Mouse (Mus musculus) cerebellum, adult 8-10 months (tissue): ENCODE data around the gene Ncan.
A peak's percentile ranks its signal among the peaks of the same experiment; 100 is the strongest.

Experiments
- DNase-seq: peaks from one replicate; pipeline ENCODE4 v3.0.0; 2022

The Ncan gene

GRCm38 (mm10) chr8:70120667-70121066 lies at the start of gene Ncan:
Gene Ncan, minus strand, starts transcription at chr8:70120873.
- DNase-seq, result peak; percentile 86

DNA sequence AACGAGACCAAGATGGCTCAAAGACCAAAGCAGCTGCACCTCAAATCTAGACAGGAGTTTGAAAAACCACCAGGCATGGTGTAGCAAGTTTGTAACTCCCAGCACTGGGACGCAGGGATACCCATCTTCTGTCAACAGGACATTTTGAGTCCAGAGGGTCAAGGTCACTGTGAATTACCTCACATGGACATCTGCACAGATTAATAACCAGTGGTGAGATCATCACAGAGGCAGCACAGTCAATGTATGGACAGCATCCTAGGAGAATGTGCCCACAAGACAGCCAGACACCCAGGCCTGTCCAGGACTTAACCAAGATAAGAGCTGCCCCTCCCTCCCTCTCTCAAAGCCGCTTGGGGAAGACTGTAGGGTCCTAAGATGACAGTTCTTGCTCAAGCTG lies 49.4 kb upstream of the Ncan start:
- DNase-seq, result no peak

- DNase-seq, result peak; percentile 63
Observed at GRCm38 (mm10) chr8:70166504-70167110, 45.9 kb upstream of the Ncan start.

DNA sequence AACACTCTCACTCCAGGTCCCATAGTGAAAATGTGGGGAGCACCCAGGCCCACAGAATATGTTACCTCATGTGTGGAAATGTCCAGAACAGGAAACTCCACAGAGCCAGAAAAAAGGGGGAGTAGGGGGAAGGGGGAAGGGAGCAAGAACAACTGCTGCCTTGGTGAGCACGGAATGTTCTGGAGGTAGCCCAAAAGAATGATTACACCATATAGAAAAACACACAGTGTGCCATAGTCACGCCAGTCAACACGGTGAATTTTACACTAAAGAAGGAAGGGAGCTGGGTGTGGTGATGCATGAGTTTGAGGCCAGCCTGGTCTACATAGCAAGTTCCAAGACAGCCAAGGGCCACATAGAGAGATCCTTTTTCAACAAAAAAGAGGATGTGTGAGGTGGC lies 42.6 kb upstream of the Ncan start:
- DNase-seq, result no peak

DNA sequence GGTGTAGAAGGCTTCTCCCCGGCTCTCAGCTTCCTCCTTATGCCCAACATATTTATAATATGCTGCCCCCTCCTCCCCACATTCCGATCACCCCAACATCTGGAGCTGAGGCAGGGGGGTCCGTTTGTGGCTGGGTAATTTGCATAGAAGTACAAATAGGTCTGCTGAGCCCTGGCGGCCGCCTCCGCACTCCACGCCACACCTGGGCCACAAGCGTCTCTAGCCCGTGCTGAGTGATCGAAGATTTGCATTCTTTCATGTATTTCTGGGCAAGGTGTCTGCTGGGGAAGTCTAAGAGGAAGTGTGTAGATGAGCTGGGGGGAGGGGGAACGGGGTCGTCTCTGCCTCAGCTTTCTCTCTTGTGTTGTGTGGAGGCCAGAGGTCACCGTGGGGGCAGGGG lies 39.3 kb upstream of the Ncan start:
- DNase-seq, result no peak

GRCm38 (mm10) chr8:70159211-70159610 lies 38.5 kb upstream of the Ncan start:
- DNase-seq, result no peak

- DNase-seq, result peak; percentile 39
Observed at GRCm38 (mm10) chr8:70158069-70158853, 37.6 kb upstream of the Ncan start.

DNA sequence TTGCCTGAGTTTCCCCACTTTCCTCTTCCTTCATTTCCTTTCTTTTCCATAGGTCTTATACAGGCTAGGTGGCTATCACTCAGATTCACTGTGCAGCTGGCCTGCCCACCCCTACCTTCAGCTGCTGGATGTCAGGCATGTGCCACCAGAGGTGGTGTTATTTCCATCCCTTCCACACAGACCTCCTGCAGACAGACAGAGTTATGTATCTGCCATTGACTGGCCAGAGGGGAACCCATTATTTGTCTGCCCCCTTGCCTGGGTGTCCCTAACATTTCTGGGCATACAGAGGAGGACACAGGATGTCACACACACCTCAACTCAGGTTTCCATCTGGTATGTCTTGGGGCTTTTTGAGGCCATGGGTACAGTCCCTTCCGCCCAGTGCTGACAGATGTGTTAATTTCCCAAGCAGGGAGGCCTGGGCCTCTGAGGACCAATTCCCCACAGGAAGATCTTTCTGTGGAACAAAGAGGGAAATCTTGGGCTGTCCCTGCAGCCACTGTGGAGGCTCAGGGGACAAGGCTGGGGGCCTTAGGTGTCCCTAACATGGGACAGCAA lies 36.6 kb upstream of the Ncan start:
- no peak for DNase-seq

DNA sequence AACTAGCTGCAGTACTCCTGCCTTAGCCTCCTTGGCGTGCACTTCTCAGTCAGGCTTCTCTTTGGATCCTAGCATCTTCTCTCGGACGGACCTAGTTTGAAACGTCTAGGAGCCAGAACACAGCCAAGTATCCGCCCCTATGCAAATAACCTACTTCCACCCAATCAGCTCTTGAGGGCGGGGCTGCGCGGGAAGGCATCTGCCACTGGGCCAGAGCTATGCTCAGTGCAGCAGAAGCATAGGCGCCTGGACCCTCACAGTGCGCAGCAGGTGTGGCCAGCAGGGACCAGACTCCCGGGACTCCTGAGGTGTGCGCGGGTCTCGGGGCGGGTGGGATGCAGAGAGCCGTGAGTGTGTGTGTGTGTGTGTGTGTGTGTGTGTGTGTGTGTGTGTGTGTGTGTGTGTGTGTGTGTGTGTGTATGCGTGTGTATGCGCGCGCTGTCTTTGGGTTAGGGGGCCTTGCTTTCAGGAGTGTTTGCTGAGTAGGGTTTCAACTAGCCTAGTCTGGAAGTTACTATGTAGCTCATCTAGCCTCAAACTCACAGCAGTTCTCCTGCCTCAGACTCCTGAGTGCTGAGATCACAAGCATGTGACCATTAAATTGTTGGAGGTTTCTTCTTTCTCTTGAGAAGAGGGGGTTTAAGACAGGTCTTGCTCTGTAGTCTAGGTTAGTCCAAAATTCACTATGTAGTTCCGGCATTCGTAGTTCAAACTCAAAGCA lies 32.0 kb upstream of the Ncan start:
- DNase-seq, result no peak

DNA sequence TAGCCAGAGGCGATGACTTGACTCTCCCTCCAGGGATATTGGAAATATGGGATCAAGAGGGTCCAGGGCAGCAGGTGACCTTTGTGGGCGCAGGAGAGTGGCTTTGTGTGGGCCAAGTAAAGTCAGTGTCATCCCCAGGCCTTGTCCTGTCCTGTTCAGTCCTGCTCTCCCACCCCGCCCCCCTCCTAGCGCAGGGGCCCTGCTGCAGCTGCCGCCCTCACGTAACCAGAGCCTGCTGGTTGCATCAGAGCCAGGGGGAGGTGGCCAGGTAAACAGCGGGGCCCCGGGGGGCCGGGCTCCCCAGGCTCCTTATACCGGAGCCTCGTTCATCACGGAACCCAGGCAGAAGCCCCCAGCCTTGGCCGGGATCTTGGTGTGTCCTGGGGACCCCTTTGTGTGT lies 29.5 kb upstream of the Ncan start:
- DNase-seq, result no peak

DNA sequence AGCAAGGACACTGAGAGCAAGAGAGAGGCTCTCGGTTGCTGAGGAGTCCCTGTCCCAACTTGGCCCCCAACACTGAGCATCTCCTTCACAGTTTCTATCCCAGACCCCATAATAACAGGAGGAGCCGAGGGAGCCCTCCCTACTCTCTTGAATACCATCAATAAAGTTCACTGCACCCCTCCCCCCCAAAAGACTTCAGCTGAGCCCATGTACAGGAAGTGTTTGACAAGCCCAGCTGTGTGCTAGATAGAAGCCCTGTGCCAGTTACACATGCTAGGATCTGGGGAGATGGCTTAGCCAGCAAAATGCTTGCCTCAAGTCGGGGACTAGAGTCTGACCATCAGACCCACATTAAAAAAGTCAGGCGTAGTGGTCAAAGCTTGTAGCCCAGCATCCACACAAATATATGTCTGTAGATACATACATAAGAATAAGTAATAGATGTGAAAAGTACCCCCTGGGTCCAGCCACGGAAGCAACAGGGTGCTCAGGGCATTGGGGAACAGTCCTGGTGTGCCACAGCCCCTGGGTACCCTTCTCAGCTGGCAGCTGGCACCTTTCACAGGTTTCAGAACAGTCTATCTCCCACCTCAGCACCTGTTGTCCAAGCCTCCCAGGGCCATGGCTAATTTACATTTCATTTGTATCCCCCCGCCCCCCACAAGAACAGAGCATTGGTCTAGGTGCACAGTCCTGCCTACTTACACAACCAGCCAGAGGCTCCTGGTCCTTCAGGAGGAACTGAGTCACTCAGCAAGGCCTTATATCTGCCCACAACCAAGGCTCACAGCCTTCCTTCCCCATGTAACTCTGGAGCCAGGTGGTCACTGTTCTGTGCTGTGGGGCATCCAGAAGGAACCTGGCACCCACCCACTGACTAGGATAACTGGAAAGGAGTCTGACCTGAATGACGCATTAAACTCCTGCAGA lies 27.3 kb upstream of the Ncan start:
- DNase-seq, result no peak

GRCm38 (mm10) chr8:70139981-70140380 lies 19.3 kb upstream of the Ncan start:
- DNase-seq, result no peak

GRCm38 (mm10) chr8:70139026-70139857 lies 18.6 kb upstream of the Ncan start, which contains the start of the genes Rfxank, Borcs8 and Mef2b:
Gene Rfxank, minus strand, starts transcription at chr8:70139154.
Gene Borcs8, plus strand, starts transcription at chr8:70139499.
Gene Mef2b, plus strand, starts transcription at chr8:70139711.
- peak; percentile 99 for DNase-seq

DNA sequence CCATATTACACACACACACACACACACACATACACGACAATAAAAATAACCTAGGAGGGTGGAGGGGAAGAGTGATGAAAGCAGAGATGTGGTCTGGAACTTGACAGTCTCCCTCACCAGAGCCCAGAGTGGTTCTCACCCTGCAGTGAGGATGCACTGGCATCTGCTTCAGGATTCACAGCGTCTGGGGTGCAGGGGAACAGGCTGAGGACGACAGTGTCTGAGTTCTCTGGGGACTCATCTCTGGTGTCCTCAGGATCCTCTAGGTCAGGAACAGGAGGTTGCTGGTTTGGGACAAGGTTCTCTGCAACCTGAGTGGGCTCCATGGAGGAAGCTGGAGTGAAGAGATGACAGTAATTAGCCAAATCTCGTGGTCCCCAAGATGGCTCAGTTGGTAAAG lies 17.2 kb upstream of the Ncan start:
- no peak for DNase-seq

DNA sequence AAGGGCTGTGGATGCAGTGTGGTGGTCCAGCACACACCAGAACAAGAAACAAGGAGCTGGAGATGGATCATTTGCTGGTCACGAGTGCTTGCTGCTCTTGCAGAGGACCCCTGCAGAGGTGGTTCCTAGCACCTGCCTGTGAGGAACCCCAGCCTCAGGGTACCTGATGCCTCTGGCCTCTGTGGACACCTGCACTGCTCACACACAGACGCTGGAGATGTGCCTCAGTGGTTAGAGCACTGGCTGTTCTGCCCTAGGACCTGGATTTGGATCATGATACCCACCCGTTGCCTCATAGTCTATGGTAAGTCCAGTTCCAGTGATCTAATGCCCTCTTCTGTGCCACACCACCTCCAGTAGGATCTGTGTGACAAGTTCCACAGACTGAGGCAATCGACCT lies 15.9 kb upstream of the Ncan start:
- no peak for DNase-seq

DNA sequence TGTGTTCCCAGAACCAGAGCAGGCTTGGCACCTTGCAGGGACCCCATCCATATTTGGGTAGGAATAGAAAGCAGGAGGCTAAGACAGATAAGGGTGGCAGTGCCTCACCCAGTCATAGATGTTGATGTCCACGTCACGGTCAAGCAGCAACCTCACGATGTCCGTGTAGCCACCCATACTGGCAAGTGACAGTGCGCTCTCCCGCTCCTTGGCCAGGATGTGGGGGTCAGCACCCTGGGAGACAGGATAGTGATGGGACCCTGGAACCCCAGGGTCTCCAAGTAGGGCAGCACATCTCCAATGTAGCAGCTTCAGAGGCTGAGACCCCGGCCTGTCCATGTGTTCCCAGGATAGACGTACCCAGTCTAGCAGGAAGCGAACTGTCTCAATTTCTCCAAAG lies 14.3 kb upstream of the Ncan start:
- DNase-seq, result no peak

- DNase-seq, result no peak
Observed at GRCm38 (mm10) chr8:70134086-70134485, 13.4 kb upstream of the Ncan start.

GRCm38 (mm10) chr8:70131166-70131883 lies 10.7 kb upstream of the Ncan start, which contains the start of gene Nr2c2ap:
Gene Nr2c2ap, plus strand, starts transcription at chr8:70131333.
- DNase-seq, result peak; percentile 79

DNA sequence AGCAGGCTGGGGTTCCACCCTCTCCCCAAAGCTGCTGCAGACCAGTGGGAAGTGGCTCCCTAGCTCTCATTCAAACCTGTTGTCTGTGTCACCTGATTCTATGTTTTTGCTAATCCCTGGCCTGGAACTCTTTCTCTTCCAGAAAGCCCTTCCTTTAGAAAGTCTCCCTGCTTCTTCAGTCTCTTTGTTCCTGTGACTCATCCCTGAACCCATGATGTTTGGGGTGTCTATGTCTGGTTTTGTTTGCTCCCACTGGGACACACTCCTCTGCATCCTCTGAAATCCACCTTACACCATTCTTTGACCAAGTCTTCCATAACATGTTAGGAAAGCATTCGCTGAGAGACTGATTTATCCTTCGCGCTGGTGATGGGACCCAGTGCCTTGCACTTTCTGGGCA lies 9.4 kb upstream of the Ncan start:
- no peak for DNase-seq

DNA sequence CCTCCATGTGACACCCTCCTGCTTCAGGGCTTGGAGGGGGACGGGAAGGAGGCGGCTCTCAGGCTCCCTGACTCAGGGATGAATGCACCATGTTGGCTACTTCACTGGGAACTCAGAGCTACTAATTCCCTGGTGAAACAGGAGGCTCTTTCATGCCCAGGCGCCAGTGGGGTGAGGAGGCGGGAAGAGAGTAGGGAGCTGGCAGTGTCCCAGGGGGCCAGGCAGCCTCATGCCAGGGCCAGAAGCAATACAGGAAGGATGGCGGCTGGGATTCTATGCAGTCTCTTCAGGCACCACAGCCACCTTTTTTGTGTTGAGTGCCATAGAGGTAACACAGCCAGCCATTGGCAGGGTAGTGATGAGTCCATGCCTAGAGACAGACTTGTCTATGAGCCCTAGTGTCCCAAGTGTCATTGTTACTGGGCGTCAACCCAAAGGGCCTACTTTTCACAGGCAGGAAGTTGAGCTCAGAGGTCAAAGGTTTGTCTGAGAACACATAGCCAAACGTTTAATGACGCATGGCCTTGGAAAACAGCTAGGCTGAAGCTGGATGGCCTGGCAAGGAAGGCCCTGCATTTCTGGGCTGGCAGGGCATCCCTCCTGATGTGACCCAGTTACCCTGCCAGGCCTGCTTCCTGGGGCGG lies 8.8 kb upstream of the Ncan start:
- peak; percentile 44 for DNase-seq
